Mouse (Mus musculus): Measurements from ENCODE around the gene Slc19a2. TPM values are rescaled to one million over a fixed set of nuclear protein-coding genes. Genes with fewer than 3 reads are reported as not detected.
A peak's percentile ranks its signal among the peaks of the same experiment; 100 is the strongest.

Gene Slc19a2
- polyA plus RNA-seq, 1 experiment = 38.3 TPM

- Histone ChIP-seq H3K27ac (ENCODE audit: insufficient read depth, low read length) (peak within 1 kb of the TSS; percentile 80), H3K4me1 (ENCODE audit: control insufficient read depth, insufficient read depth, low read length) (peaks cover 2% of the 10 kb centered on the region; the same call in 1 of the 2 replicates), H3K4me3 (ENCODE audit: insufficient read depth, low read length) (peak within 1 kb of the TSS; percentile 91)
- TF ChIP-seq CTCF (IDR thresholded peaks at IDR 0.05; ENCODE audit: borderline replicate concordance, insufficient read depth, low read length) = no peak
- TF ChIP-seq POLR2A (IDR thresholded peaks at IDR 0.05; ENCODE audit: low read depth, low read length) = peak; percentile 85
Observed at GRCm38 (mm10) chr1:164307124-164307751, 58.4 kb downstream of the Slc19a2 start, which contains the start of gene Blzf1. TSS of gene Blzf1 (minus strand) at chr1:164307489.

GRCm38 (mm10) chr1:164307922-164308321, 59.1 kb downstream of the Slc19a2 start:
- Histone ChIP-seq H3K4me1 (ENCODE audit: control insufficient read depth, insufficient read depth, low read length) (peaks cover 2% of the 10 kb centered on the region; the same call in 1 of the 2 replicates), H3K27ac (ENCODE audit: insufficient read depth, low read length) (no peak overlapping the region), H3K4me3 (ENCODE audit: insufficient read depth, low read length) (peak overlapping the region; percentile 91)
- TF ChIP-seq POLR2A (IDR thresholded peaks at IDR 0.05; ENCODE audit: low read depth, low read length) (no peak), CTCF (IDR thresholded peaks at IDR 0.05; ENCODE audit: borderline replicate concordance, insufficient read depth, low read length) (no peak)

GRCm38 (mm10) chr1:164314085-164314484, 65.2 kb downstream of the Slc19a2 start:
- H3K4me3 ChIP-seq (ENCODE audit: insufficient read depth, low read length) = no peak overlapping the region
- no peak overlapping the region for H3K27ac ChIP-seq (ENCODE audit: insufficient read depth, low read length)
- H3K4me1 ChIP-seq (ENCODE audit: control insufficient read depth, insufficient read depth, low read length) = no peaks in the 10 kb centered on the region
- TF ChIP-seq POLR2A (IDR thresholded peaks at IDR 0.05; ENCODE audit: low read depth, low read length) (no peak), CTCF (IDR thresholded peaks at IDR 0.05; ENCODE audit: borderline replicate concordance, insufficient read depth, low read length) (no peak)

Other genes with a start within 250 kb of the Slc19a2 start
- 0.18 and 0.33 TPM in 2 replicates for gene Sele, start 200.8 kb upstream of the Slc19a2 start, polyA plus RNA-seq (2011; ENCODE audit: insufficient read length, low read depth, missing spikeins)
- gene Sell, start 187.1 kb upstream of the Slc19a2 start, polyA plus RNA-seq (2011; ENCODE audit: insufficient read length, low read depth, missing spikeins) = not detected in 2 replicates
- gene Selp, start 133.8 kb upstream of the Slc19a2 start, polyA plus RNA-seq (2011; ENCODE audit: insufficient read length, low read depth, missing spikeins) = 1.7 and 3.7 TPM in 2 replicates
- gene F5, start 97.2 kb upstream of the Slc19a2 start, polyA plus RNA-seq (2011; ENCODE audit: insufficient read length, low read depth, missing spikeins) = 0.37 TPM in 1 of 2 replicates, not detected in the other
- 6.3 and 8.8 TPM in 2 replicates for gene Ccdc181, start 26.5 kb downstream of the Slc19a2 start, polyA plus RNA-seq (2011; ENCODE audit: insufficient read length, low read depth, missing spikeins)
- 20.0 TPM in 2 replicates for gene Nme7, start 55.1 kb downstream of the Slc19a2 start, polyA plus RNA-seq (2011; ENCODE audit: insufficient read length, low read depth, missing spikeins)
- 24.3 and 31.3 TPM in 2 replicates for gene Blzf1, start 58.4 kb downstream of the Slc19a2 start, polyA plus RNA-seq (2011; ENCODE audit: insufficient read length, low read depth, missing spikeins)
- 35.4 and 37.2 TPM in 2 replicates for gene Atp1b1, start 209.3 kb downstream of the Slc19a2 start, polyA plus RNA-seq (2011; ENCODE audit: insufficient read length, low read depth, missing spikeins)